Mouse (Mus musculus) ES-CJ7 (cell line): ENCODE data around the gene Synpr.

Source experiments
- DNase-seq: peaks from one replicate; pipeline ENCODE4 v3.0.0; 2011; ENCODE audit warnings: low read depth, low spot score

Synpr gene

GRCm38 (mm10) chr14:13355569-13356362 lies 71.2 kb downstream of the Synpr start:
- DNase-seq, result peak; percentile 86

GRCm38 (mm10) chr14:13357101-13357667 lies 72.6 kb downstream of the Synpr start:
- no peak for DNase-seq

GRCm38 (mm10) chr14:13358037-13358436 lies 73.5 kb downstream of the Synpr start:
- no peak for DNase-seq

- no peak for DNase-seq
Observed at GRCm38 (mm10) chr14:13361184-13361583, 76.6 kb downstream of the Synpr start.

GRCm38 (mm10) chr14:13361642-13362041 lies 77.1 kb downstream of the Synpr start:
- no peak for DNase-seq

- no peak for DNase-seq
Observed at GRCm38 (mm10) chr14:13368309-13368708, 83.7 kb downstream of the Synpr start.

- DNase-seq, result no peak
Observed at GRCm38 (mm10) chr14:13389081-13389480, 104.5 kb downstream of the Synpr start.

- DNase-seq, result no peak
Observed at GRCm38 (mm10) chr14:13389954-13390353, 105.4 kb downstream of the Synpr start.

- peak; percentile 21 for DNase-seq
Observed at GRCm38 (mm10) chr14:13399226-13400020, 114.8 kb downstream of the Synpr start.

- no peak for DNase-seq
Observed at GRCm38 (mm10) chr14:13411636-13412035, 127.1 kb downstream of the Synpr start.

- no peak for DNase-seq
Observed at GRCm38 (mm10) chr14:13440723-13441122, 156.1 kb downstream of the Synpr start.

GRCm38 (mm10) chr14:13444908-13445307 lies 160.3 kb downstream of the Synpr start:
- DNase-seq, result no peak

GRCm38 (mm10) chr14:13453461-13454204 lies 169.1 kb downstream of the Synpr start:
- no peak for DNase-seq

- DNase-seq, result no peak
Observed at GRCm38 (mm10) chr14:13454991-13455390, 170.4 kb downstream of the Synpr start.

GRCm38 (mm10) chr14:13459333-13459732 lies 174.8 kb downstream of the Synpr start:
- DNase-seq, result peak; percentile 26

GRCm38 (mm10) chr14:13469211-13469610 lies 184.6 kb downstream of the Synpr start:
- DNase-seq, result peak; percentile 53

- no peak for DNase-seq
Observed at GRCm38 (mm10) chr14:13477821-13478220, 193.2 kb downstream of the Synpr start.

GRCm38 (mm10) chr14:13505355-13505754 lies 220.8 kb downstream of the Synpr start:
- peak; percentile 30 for DNase-seq

GRCm38 (mm10) chr14:13518608-13519139 lies 234.1 kb downstream of the Synpr start:
- no peak for DNase-seq

GRCm38 (mm10) chr14:13519239-13520011 lies 234.8 kb downstream of the Synpr start:
- no peak for DNase-seq

GRCm38 (mm10) chr14:13547746-13548145 lies 263.2 kb downstream of the Synpr start:
- no peak for DNase-seq
